Mouse (Mus musculus) left cerebral cortex, postnatal 14 days (tissue): ENCODE results near the gene Dgki. TPM values are rescaled to one million over a fixed set of nuclear protein-coding genes. Genes with fewer than 3 reads are reported as not detected.
A peak's percentile ranks its signal among the peaks of the same experiment; 100 is the strongest.

Source experiments
- DNase-seq, 2 experiments: peaks; one replicate each; pipeline ENCODE4 v3.0.0; 2021 to 2022; ENCODE audit warnings: low spot score in 2 of 2, mixed read lengths in 1 of 2
- intact Hi-C: fragments of 180-260 bp; cut with DNase I; formaldehyde crosslinking; loops from one replicate; pipeline ENCODE4 v1.15.1; 2025
- total RNA-seq, 2 experiments: library from RNA; stranded (reverse); gene quantifications; 2 replicates each; pipeline ENCODE4 v1.2.3; 2021

Dgki gene
- total RNA-seq, 2 experiments from 2014 or later: 62.4 to 68.7 TPM

- DNase-seq: no peak
- intact Hi-C loops: no loop called here
Measured at GRCm38 (mm10) chr6:36845288-36845687, 454.7 kb downstream of the Dgki start.

- peak; percentile 30 to 62 for DNase-seq
- intact Hi-C loops: no loop called here
Measured at GRCm38 (mm10) chr6:36844258-36844657, 455.7 kb downstream of the Dgki start.

- intact Hi-C loops: no loop called here
- DNase-seq: peak; percentile 52 to 64
Measured at GRCm38 (mm10) chr6:36843031-36843488, 456.9 kb downstream of the Dgki start.

- no peak for DNase-seq
- intact Hi-C loops: no loop called here
Measured at GRCm38 (mm10) chr6:36842101-36842922, 457.7 kb downstream of the Dgki start.

- intact Hi-C loops: no loop called here
- DNase-seq: no peak
Measured at GRCm38 (mm10) chr6:36841701-36842100, 458.3 kb downstream of the Dgki start.

- no peak for DNase-seq
- intact Hi-C loops: no loop called here
Measured at GRCm38 (mm10) chr6:36841174-36841573, 458.8 kb downstream of the Dgki start.

- intact Hi-C loops: no loop called here
Measured at GRCm38 (mm10) chr6:36838747-36839146, 461.2 kb downstream of the Dgki start.

GRCm38 (mm10) chr6:36835351-36835750, 464.6 kb downstream of the Dgki start:
- DNase-seq: no peak
- intact Hi-C loops: no loop called here

More at GRCm38 (mm10) chr6:36838747-36839146, 461.2 kb downstream of the Dgki start:
- DNase-seq: no peak

- intact Hi-C loops: no loop called here
- no peak for DNase-seq
Measured at GRCm38 (mm10) chr6:36834695-36835265, 465.2 kb downstream of the Dgki start.

GRCm38 (mm10) chr6:36832681-36833080, 467.3 kb downstream of the Dgki start:
- intact Hi-C loops: no loop called here
- no peak for DNase-seq

- no peak for DNase-seq
- intact Hi-C loops: no loop called here
Measured at GRCm38 (mm10) chr6:36832207-36832606, 467.8 kb downstream of the Dgki start.

- no peak for DNase-seq
- intact Hi-C loops: no loop called here
Measured at GRCm38 (mm10) chr6:36830371-36830925, 469.5 kb downstream of the Dgki start.

GRCm38 (mm10) chr6:36819784-36820050, 480.3 kb downstream of the Dgki start:
- intact Hi-C loops: no loop called here
- no peak for DNase-seq

- intact Hi-C loops: no loop called here
- DNase-seq: peak; percentile 75 to 79
Measured at GRCm38 (mm10) chr6:36819019-36819783, 480.8 kb downstream of the Dgki start.

- no peak for DNase-seq
- intact Hi-C loops: no loop called here
Measured at GRCm38 (mm10) chr6:36818281-36819018, 481.5 kb downstream of the Dgki start.

GRCm38 (mm10) chr6:36816666-36817065, 483.3 kb downstream of the Dgki start:
- intact Hi-C loops: no loop called here
- DNase-seq: no peak

- intact Hi-C loops: no loop called here
Measured at GRCm38 (mm10) chr6:36815992-36816391, 484.0 kb downstream of the Dgki start.

GRCm38 (mm10) chr6:36812666-36813515, 487.1 kb downstream of the Dgki start:
- intact Hi-C loops: loop anchor here (5.0 kb wide), 1 partner anchor 89 kb away; no protein-coding TSS in a partner anchor
- no peak for DNase-seq

More at GRCm38 (mm10) chr6:36815992-36816391, 484.0 kb downstream of the Dgki start:
- DNase-seq: peak in 1 of 2 experiments; percentile 35
